Mouse (Mus musculus) liver, embryonic 16.5 days (tissue): ENCODE measurements at regions not wholly inside any gene's neighbourhood (a gene's known extent, or its start where the extent isn't known, plus 50 kb on each side); places are given as distances from the start of the nearest gene placed in this dataset.

Source experiments
- ATAC-seq: fragments of 200-750 bp; cut with Nextera tagmentation; 2 replicates; pipeline ENCODE4 v1.8.0; 2017; ENCODE audit warnings: low read depth, mild to moderate bottlenecking, moderate number of reproducible peaks, moderate library complexity
- H3K27ac ChIP-seq: fragments of 300-500 bp; sonication (generic); 2 replicates; pipeline ENCODE4 v1.5.1; 2014; ENCODE audit warnings: mild to moderate bottlenecking, low read length
- H3K27me3 ChIP-seq: fragments of 300-500 bp; sonication (generic); 2 replicates; pipeline ENCODE4 v1.6.1; 2014; ENCODE audit warnings: low read depth, low read length, mixed read lengths; ENCODE audit not compliant: control insufficient read depth, insufficient read depth
- H3K36me3 ChIP-seq: fragments of 300-500 bp; sonication (generic); 2 replicates; pipeline ENCODE4 v1.6.1; 2014; ENCODE audit warnings: mild to moderate bottlenecking; ENCODE audit not compliant: control insufficient read depth, insufficient read depth
- H3K4me1 ChIP-seq: fragments of 300-500 bp; sonication (generic); 2 replicates; pipeline ENCODE4 v1.6.1; 2014; ENCODE audit warnings: low read depth, low read length, mixed read lengths; ENCODE audit not compliant: control insufficient read depth
- H3K4me2 ChIP-seq: fragments of 300-500 bp; sonication (generic); 2 replicates; pipeline ENCODE4 v1.6.1; 2014; ENCODE audit warnings: low read depth, low read length, mixed read lengths
- H3K4me3 ChIP-seq: fragments of 300-500 bp; sonication (generic); 2 replicates; pipeline ENCODE4 v1.5.1; 2014; ENCODE audit warnings: low read depth, mild to moderate bottlenecking, low read length
- H3K9ac ChIP-seq: fragments of 300-500 bp; sonication (generic); 2 replicates; pipeline ENCODE4 v1.6.1; 2014; ENCODE audit warnings: low read depth, low read length
- H3K9me3 ChIP-seq: fragments of 300-500 bp; sonication (generic); replicated peaks from 2 replicates; pipeline ENCODE4 v1.6.1; 2016; ENCODE audit warnings: low read length; ENCODE audit not compliant: control insufficient read depth
- WGBS: fragments of 180-500 bp; shearing (Covaris S2); extraction: QIAGEN DNeasy Blood & Tissue Kit; methylation state at CpG from one replicate; pipeline ENCODE4 v1.1.7; 2014; ENCODE audit not compliant: insufficient replicate concordance; 5-methylcytosine and 5-hydroxymethylcytosine counted together

DNA sequence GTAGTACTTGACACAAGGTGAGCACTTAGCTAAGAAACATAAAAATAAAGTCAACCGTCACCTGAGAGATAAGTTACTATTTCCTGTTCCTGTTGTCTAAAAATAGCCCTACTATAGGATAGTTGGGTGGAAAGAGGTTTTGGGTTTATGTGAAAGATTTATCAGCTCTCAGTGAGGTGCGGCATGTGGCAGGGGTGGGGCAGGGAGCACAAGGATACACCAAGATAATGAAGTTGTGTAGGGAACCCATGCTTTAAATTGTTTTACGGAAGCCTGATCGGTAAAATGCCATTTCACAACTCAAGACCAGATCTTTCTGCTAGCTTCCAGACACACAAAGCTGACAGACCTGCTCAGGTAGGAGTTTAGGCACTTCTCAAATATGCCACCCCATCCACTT is 141.0 kb upstream of the Bcl6 start:
- Histone ChIP-seq H3K9me3 (no peaks in the 10 kb centered on the region), H3K9ac (no peak overlapping the region), H3K27me3 (no peaks in the 10 kb centered on the region), H3K4me2 (no peak overlapping the region), H3K4me3 (no peak overlapping the region), H3K36me3 (no peaks in the 10 kb centered on the region), H3K27ac (no peak overlapping the region), H3K4me1 (no peaks in the 10 kb centered on the region)
- 47% methylated on average over 4 of the region's 4 CpGs for WGBS
- no peak for ATAC-seq

DNA sequence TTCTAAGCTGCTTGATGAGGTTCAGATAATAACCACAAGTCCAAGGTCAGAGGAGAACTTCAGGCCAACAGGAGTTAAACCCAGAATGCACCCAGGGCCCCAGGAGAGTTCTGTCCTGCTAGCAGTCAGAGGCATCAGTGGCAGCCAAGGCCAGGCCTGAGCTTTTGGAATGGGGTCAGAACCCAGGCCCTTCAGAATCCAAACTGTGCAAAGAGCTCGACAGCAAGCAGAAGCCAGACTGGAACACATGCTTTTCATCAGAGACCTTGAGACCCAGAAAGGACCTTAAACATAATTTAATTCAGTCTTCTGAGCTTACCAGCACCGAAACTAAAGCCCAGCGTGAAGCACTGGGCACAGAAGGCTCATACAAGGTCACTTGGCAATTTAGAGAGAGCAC is 139.9 kb upstream of the Bcl6 start:
- ATAC-seq: no peak
- H3K27me3 ChIP-seq: no peaks in the 10 kb centered on the region

DNA sequence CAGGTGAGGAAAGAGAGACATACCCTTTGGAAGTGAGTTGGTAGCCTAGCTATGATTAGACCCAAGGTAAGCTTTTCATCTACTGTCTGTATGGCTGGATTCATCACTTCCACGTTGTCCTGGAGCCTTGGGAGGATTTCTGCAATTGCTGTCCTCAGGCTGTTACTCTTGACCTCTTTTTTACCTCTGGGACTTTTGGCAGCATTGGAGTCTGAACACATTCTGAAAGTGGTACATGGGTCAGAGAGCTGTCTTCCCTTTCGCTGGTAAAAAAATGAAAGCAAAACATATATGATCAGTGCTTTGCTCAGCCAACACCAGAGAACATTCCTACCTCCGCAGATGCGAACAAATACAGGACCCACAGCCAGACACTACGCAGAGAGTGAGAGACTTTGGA is 136.1 kb upstream of the Bcl6 start:
- H3K4me2 ChIP-seq: no peak overlapping the region
- no peak overlapping the region for H3K9ac ChIP-seq
- no peaks in the 10 kb centered on the region for H3K9me3 ChIP-seq
- no peak for ATAC-seq
- H3K4me1 ChIP-seq: no peaks in the 10 kb centered on the region
- H3K27ac ChIP-seq: no peak overlapping the region
- WGBS: 69% methylated on average over 5 of the region's 5 CpGs
- H3K27me3 ChIP-seq: no peaks in the 10 kb centered on the region
- H3K36me3 ChIP-seq: no peaks in the 10 kb centered on the region
- no peak overlapping the region for H3K4me3 ChIP-seq

More for the DNA sequence above, 139.9 kb upstream of the Bcl6 start:
- 50% methylated on average over 3 of the region's 3 CpGs for WGBS
- Histone ChIP-seq H3K27ac (no peak overlapping the region), H3K36me3 (no peaks in the 10 kb centered on the region), H3K9ac (no peak overlapping the region), H3K4me2 (no peak overlapping the region), H3K4me1 (no peaks in the 10 kb centered on the region), H3K4me3 (no peak overlapping the region), H3K9me3 (no peaks in the 10 kb centered on the region)

- no peak for ATAC-seq
Observed at GRCm38 (mm10) chr16:24124083-24124482, 135.4 kb upstream of the Bcl6 start.

DNA sequence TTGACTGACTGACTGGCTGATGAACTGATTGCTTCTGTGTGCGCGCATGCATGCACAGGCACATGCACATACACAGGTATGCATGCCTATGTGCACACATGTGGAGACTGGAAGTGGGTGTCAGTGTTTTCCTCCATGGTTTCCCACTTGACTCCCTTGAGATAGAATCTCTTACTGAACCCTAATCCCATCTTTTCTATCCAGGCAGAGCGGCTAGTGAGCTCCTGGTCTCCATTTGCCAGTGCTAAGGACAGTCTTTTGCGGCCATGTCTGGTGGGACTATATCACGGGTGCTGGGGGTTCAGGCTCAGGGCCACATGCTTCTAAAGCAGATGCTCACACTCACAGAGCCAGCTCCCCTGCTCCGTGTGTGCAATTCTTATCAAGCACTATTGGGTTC is 133.0 kb upstream of the Bcl6 start:
- Histone ChIP-seq H3K4me2 (no peak overlapping the region), H3K9me3 (no peaks in the 10 kb centered on the region), H3K9ac (no peak overlapping the region), H3K4me1 (no peaks in the 10 kb centered on the region), H3K4me3 (no peak overlapping the region), H3K27ac (no peak overlapping the region), H3K27me3 (no peaks in the 10 kb centered on the region), H3K36me3 (no peaks in the 10 kb centered on the region)
- WGBS: 69% methylated on average over 6 of the region's 6 CpGs
- ATAC-seq: no peak

More at GRCm38 (mm10) chr16:24124083-24124482, 135.4 kb upstream of the Bcl6 start:
- no peak overlapping the region for H3K9ac ChIP-seq
- H3K27ac ChIP-seq: no peak overlapping the region
- H3K27me3 ChIP-seq: no peaks in the 10 kb centered on the region
- H3K36me3 ChIP-seq: no peaks in the 10 kb centered on the region
- no peak overlapping the region for H3K4me3 ChIP-seq
- H3K4me1 ChIP-seq: no peaks in the 10 kb centered on the region
- H3K9me3 ChIP-seq: no peaks in the 10 kb centered on the region
- 59% methylated on average over 4 of the region's 4 CpGs for WGBS
- H3K4me2 ChIP-seq: no peak overlapping the region

- Histone ChIP-seq H3K4me2 (no peak overlapping the region), H3K4me1 (no peaks in the 10 kb centered on the region), H3K36me3 (no peaks in the 10 kb centered on the region), H3K4me3 (no peak overlapping the region), H3K27ac (no peak overlapping the region), H3K9ac (no peak overlapping the region), H3K9me3 (no peaks in the 10 kb centered on the region), H3K27me3 (no peaks in the 10 kb centered on the region)
- ATAC-seq: peak; percentile 70
- 42% methylated on average over 6 of the region's 6 CpGs for WGBS
Observed at GRCm38 (mm10) chr16:24120836-24121235, 132.2 kb upstream of the Bcl6 start.

- Histone ChIP-seq H3K4me3 (no peak overlapping the region), H3K36me3 (no peaks in the 10 kb centered on the region), H3K4me1 (no peaks in the 10 kb centered on the region), H3K9me3 (no peaks in the 10 kb centered on the region), H3K4me2 (no peak overlapping the region), H3K27ac (no peak overlapping the region), H3K27me3 (no peaks in the 10 kb centered on the region), H3K9ac (no peak overlapping the region)
- 59% methylated on average over 2 of the region's 2 CpGs for WGBS
- ATAC-seq: no peak
Observed at GRCm38 (mm10) chr16:24118487-24118886, 129.8 kb upstream of the Bcl6 start.

GRCm38 (mm10) chr16:24102854-24103690 is 114.4 kb upstream of the Bcl6 start:
- Histone ChIP-seq H3K4me3 (no peak overlapping the region), H3K27me3 (no peaks in the 10 kb centered on the region), H3K27ac (peak overlapping the region; percentile 70), H3K9me3 (no peaks in the 10 kb centered on the region), H3K4me2 (peak overlapping the region; percentile 38), H3K9ac (peak overlapping the region; percentile 24; the same call in 1 of the 2 replicates), H3K36me3 (no peaks in the 10 kb centered on the region), H3K4me1 (peaks cover 6% of the 10 kb centered on the region)
- peak; percentile 85 for ATAC-seq
- WGBS: 28% methylated on average over 8 of the region's 8 CpGs

DNA sequence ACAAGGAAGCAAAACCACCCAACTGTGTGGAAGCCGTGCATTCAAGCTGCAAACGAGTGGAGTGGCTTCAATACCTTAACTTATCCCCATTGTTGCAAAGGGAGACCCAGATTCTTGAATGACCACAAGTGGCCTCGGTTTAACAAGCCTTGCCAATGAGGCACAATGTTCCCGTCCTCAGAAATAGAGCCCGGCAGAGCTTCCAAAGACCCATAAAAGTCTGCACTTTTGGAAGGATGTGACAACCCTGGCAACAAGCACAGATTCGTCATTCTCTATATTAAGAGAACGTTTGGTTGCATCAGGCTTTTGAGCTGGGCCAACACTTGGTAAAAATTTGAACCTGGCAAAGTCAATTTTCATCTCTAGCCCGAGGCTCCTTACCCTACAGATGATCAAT is 108.9 kb upstream of the Bcl6 start:
- Histone ChIP-seq H3K9ac (no peak overlapping the region), H3K27me3 (no peaks in the 10 kb centered on the region), H3K4me2 (no peak overlapping the region), H3K9me3 (no peaks in the 10 kb centered on the region), H3K36me3 (no peaks in the 10 kb centered on the region), H3K4me1 (no peaks in the 10 kb centered on the region), H3K27ac (no peak overlapping the region), H3K4me3 (no peak overlapping the region)
- ATAC-seq: no peak
- 61% methylated on average over 8 of the region's 8 CpGs for WGBS
